Mouse (Mus musculus) stomach, postnatal 0 days (tissue): Measurements from ENCODE around the gene Itga10. TPM values are rescaled to one million over a fixed set of nuclear protein-coding genes. Genes with fewer than 3 reads are reported as not detected.
"Not testable (repeated sequence)": the region's sequence is repeated elsewhere in the genome, so short reads cannot be mapped to it uniquely, and the experiment has no call there.

ENCODE experiments used
- ATAC-seq: fragments of 200-750 bp; cut with Nextera tagmentation; 2 replicates; pipeline ENCODE4 v1.8.0; 2017; ENCODE audit not compliant: low FRiP score, low TSS enrichment
- DNase-seq: peaks from one replicate; pipeline ENCODE4 v3.0.0-alpha.2; 2016; ENCODE audit warnings: low spot score
- H3K27ac ChIP-seq: fragments of 300-500 bp; sonication (generic); replicated peaks from 2 replicates; pipeline ENCODE4 v1.5.1; 2014; ENCODE audit warnings: mild to moderate bottlenecking, control low read depth
- H3K27me3 ChIP-seq: fragments of 300-500 bp; sonication (generic); 2 replicates; pipeline ENCODE4 v1.6.1; 2014; ENCODE audit warnings: low read length; ENCODE audit not compliant: control insufficient read depth, insufficient read depth
- H3K36me3 ChIP-seq: fragments of 300-500 bp; sonication (generic); 2 replicates; pipeline ENCODE4 v1.6.1; 2014; ENCODE audit warnings: low read length, mixed read lengths; ENCODE audit not compliant: control insufficient read depth, insufficient read depth
- H3K4me1 ChIP-seq: fragments of 300-500 bp; sonication (generic); replicated peaks from 2 replicates; pipeline ENCODE4 v1.6.1; 2014; ENCODE audit warnings: antibody characterized with exemption; ENCODE audit not compliant: control insufficient read depth, insufficient read depth
- H3K4me2 ChIP-seq: fragments of 300-500 bp; sonication (generic); replicated peaks from 2 replicates; pipeline ENCODE4 v1.6.1; 2014; ENCODE audit warnings: low read depth, mild to moderate bottlenecking, control low read depth, moderate library complexity
- H3K4me3 ChIP-seq: fragments of 300-500 bp; sonication (generic); 2 replicates; pipeline ENCODE4 v1.5.1; 2014; ENCODE audit warnings: low read depth, low read length, control low read depth
- H3K9ac ChIP-seq: fragments of 300-500 bp; sonication (generic); 2 replicates; pipeline ENCODE4 v1.6.1; 2014; ENCODE audit warnings: mild to moderate bottlenecking, low read length, control low read depth, mixed read lengths
- H3K9me3 ChIP-seq: fragments of 300-500 bp; sonication (generic); 2 replicates; pipeline ENCODE4 v1.6.1; 2016; ENCODE audit warnings: low read length; ENCODE audit not compliant: control insufficient read depth
- CTCF ChIP-seq: IDR thresholded peaks from 2 replicates; pipeline ENCODE4 v1.5.1; 2016; ENCODE audit warnings: antibody characterized with exemption, low read depth, mild to moderate bottlenecking, moderate library complexity
- EP300 ChIP-seq: optimal IDR thresholded peaks from 2 replicates; pipeline ENCODE3; 2016; ENCODE audit warnings: antibody characterized with exemption
- WGBS: fragments of 180-500 bp; shearing (Covaris S2); extraction: QIAGEN DNeasy Blood & Tissue Kit; methylation state at CpG from one replicate; pipeline ENCODE4 v1.1.7; 2014; 5-methylcytosine and 5-hydroxymethylcytosine counted together
- polyA plus RNA-seq: library from polyadenylated mRNA; unstranded; fragments of >200 nt; fragmentation: Nextera tagmentation; extraction: Ambion mirVana; gene quantifications from 2 replicates; pipeline ENCODE4 v1.2.1, GENCODE M21; 2015

Itga10 gene
- polyA plus RNA-seq, 1 experiment from 2014 or later: 0.28 TPM

DNA sequence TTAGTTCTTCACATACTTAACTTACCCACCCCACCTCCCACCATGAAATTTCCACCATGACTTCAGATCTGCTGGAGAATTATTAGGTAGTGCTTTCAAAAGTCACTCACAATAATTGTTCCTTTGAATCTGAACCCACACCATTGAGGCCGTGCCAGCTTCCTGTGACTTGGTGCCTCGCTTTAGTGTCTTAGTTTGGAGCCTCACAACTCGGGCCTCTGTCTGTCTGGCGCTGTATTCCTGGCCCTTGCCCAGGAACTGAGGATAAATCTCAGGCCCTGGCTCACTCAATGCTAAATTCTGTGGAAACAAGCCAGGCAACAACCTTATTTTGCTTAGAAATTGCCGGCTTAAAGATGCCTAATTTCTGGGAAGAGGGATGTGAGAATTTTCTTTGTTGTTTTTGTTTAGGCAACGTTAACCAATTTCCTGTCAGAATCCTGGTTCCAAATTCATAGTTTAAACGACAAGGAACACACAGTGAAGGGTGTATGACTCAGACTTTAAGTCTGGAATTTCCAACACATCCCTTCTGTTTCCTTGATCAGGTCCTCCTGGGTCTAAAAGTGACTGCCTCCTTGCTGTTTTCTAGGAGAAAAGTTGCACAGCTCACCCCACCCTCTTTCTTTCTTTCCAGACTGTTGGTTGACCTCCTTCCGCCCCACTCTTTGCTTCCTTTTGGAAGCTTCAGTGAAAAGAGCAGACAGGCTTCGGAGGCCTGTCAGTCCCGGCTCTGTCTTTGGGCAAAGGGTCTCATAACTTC lies 43.3 kb upstream of the Itga10 start:
- Histone ChIP-seq H3K4me3 (peak overlapping the region; percentile 61), H3K36me3 (no peaks in the 10 kb centered on the region), H3K9me3 (no peaks in the 10 kb centered on the region), H3K9ac (peak overlapping the region; percentile 72), H3K4me1 (0 out of 2 replicates have a peak, but pooled peaks cover 3% of the 10 kb centered on the region), H3K4me2 (peak overlapping the region; percentile 69), H3K27ac (peak overlapping the region; percentile 97), H3K27me3 (no peaks in the 10 kb centered on the region)
- ATAC-seq (no peak), DNase-seq (no peak)
- WGBS: 30% methylated on average over 10 of the region's 10 CpGs
- TF ChIP-seq CTCF (peak; percentile 7; the same call in 1 of the 2 replicates), EP300 (no peak)

DNA sequence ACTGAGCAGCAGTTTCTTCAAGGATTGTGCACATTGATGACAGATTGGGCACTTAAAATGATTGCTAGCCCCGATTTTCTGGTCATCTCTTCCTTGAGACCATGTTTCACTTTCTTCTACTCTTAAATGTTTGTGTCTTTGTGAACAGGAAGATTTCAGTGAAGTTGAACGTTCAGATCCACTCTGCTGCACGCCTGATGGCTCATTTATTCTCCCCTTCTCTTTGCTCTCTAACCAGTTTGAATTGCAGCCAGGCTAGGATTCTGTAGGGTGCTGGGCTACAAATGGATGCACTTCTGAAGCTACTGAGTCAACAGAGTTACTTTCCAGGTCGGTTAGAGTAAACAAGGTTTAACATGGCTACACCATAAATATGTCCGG lies 42.7 kb upstream of the Itga10 start:
- H3K27ac ChIP-seq: peak overlapping the region; percentile 97
- DNase-seq (no peak), ATAC-seq (no peak)
- H3K4me3 ChIP-seq: peak overlapping the region; percentile 61
- peak overlapping the region; percentile 47; the same call in 1 of the 2 replicates for H3K9ac ChIP-seq
- TF ChIP-seq CTCF: no peak
- TF ChIP-seq EP300: no peak
- no peaks in the 10 kb centered on the region for H3K9me3 ChIP-seq
- no peaks in the 10 kb centered on the region for H3K36me3 ChIP-seq
- peak overlapping the region; percentile 69 for H3K4me2 ChIP-seq
- 17% methylated on average over 5 of the region's 5 CpGs for WGBS
- H3K27me3 ChIP-seq: no peaks in the 10 kb centered on the region
- 0 out of 2 replicates have a peak, but pooled peaks cover 3% of the 10 kb centered on the region for H3K4me1 ChIP-seq

DNA sequence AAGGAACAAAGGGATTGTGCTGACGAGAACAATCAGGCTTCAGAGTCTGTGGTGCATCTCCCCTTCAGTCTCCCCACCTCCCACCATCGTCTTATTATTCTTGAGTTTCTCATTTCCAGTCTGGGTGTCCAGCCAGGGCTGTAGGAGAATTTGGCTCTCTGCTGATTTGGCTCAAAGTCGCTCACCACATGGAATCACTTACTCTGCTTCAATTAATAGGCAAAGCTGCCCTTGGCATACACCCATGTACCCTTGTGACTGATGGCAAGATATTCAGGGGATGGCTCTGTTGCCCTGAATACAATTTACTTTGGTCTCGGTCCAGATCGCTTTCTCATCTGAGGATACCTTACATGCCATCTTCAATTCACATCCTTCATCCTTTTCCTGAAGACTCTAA lies 42.1 kb upstream of the Itga10 start:
- Histone ChIP-seq H3K36me3 (no peaks in the 10 kb centered on the region), H3K27ac (peak overlapping the region; percentile 97), H3K4me2 (peak overlapping the region; percentile 69; the same call in 1 of the 2 replicates), H3K4me1 (no peaks in the 10 kb centered on the region), H3K4me3 (0 out of 2 replicates have a peak overlapping the region, but pooled peaks have one; percentile 61), H3K9me3 (no peaks in the 10 kb centered on the region), H3K27me3 (no peaks in the 10 kb centered on the region), H3K9ac (no peak overlapping the region)
- 43% methylated on average over 5 of the region's 5 CpGs for WGBS
- no peak for DNase-seq
- no peak for ATAC-seq
- TF ChIP-seq EP300: no peak
- TF ChIP-seq CTCF: no peak

DNA sequence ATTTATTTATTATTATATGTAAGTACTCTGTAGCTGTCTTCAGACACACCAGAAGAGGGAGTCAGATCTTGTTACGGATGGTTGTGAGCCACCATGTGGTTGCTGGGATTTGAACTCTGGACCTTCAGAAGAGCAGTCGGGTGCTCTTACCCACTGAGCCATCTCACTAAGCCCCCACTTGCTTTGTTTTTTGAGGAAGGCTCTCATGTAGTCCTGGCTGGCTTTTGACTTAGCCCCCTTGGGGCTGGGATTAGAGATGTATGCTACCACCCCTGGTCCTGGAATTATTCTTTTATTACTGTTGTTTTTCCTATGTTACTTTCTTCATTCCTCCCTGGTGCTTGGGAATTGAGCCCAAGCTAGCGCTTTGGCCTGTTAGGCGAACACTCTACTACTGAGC lies 39.4 kb upstream of the Itga10 start:
- H3K4me3 ChIP-seq, ATAC-seq, H3K9ac ChIP-seq, H3K27ac ChIP-seq, H3K9me3 ChIP-seq, H3K4me1 ChIP-seq, H3K27me3 ChIP-seq, H3K4me2 ChIP-seq, H3K36me3 ChIP-seq, DNase-seq: not testable (repeated sequence)
- WGBS: 87% methylated on average over 3 of the region's 4 CpGs

DNA sequence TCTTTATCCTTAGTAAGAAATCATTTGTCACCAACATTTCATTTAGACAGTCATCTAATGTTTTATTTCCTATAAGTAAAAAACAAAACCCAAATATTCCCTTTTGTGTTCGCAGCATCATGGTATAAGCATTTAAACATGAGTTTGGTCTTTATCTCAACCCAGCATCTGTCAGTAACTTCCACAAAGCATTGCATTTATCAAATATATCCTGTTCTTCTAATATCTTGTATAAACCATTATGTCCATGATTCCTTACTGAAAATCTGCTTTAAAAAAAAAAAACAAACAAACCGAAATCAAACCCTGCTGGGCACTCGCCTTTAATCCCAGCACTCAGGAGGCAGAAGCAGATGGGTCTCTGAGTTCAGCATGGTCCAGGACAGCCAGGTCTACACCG lies 38.8 kb upstream of the Itga10 start:
- H3K36me3 ChIP-seq: no peaks in the 10 kb centered on the region
- WGBS: 88% methylated on average over 4 of the region's 4 CpGs
- H3K9ac ChIP-seq: no peak overlapping the region
- H3K4me3 ChIP-seq: no peak overlapping the region
- TF ChIP-seq CTCF: no peak
- TF ChIP-seq EP300: no peak
- H3K27me3 ChIP-seq: no peaks in the 10 kb centered on the region
- no peaks in the 10 kb centered on the region for H3K4me1 ChIP-seq
- DNase-seq: no peak
- no peak overlapping the region for H3K27ac ChIP-seq
- no peak for ATAC-seq
- no peak overlapping the region for H3K4me2 ChIP-seq
- H3K9me3 ChIP-seq: no peaks in the 10 kb centered on the region

DNA sequence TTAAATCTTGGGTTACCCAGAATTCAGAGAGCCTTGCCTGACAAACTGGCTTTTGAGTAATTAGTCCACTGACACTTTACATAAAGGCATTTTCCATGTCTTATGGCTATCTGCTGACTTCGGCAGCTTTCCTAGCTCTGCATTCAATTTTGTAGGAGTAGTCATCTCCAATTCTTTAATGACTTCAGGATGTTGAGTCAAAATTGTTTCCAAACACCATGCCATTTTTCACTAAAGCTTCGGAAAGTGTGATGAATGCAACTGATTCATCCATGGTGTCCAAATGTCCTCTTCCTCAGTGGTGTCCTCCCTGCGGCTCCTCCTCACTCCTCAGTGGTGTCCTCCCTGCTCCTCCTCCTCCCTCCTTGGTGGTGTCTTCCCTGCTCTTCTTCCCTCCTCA lies 27.4 kb upstream of the Itga10 start:
- no peaks in the 10 kb centered on the region for H3K9me3 ChIP-seq
- no peak overlapping the region for H3K9ac ChIP-seq
- DNase-seq: no peak
- no peak for ATAC-seq
- no peaks in the 10 kb centered on the region for H3K4me1 ChIP-seq
- no peak overlapping the region for H3K4me2 ChIP-seq
- no peaks in the 10 kb centered on the region for H3K27me3 ChIP-seq
- no peaks in the 10 kb centered on the region for H3K36me3 ChIP-seq
- 87% methylated on average over 3 of the region's 3 CpGs for WGBS
- H3K27ac ChIP-seq: no peak overlapping the region
- TF ChIP-seq EP300: no peak
- no peak for TF ChIP-seq CTCF
- no peak overlapping the region for H3K4me3 ChIP-seq
